Mouse (Mus musculus) heart, embryonic 16.5 days (tissue): Measurements from ENCODE around the gene Cwc25. TPM values are rescaled to one million over a fixed set of nuclear protein-coding genes. Genes with fewer than 3 reads are reported as not detected.
A peak's percentile ranks its signal among the peaks of the same experiment; 100 is the strongest.
"Not testable (repeated sequence)": the region's sequence is repeated elsewhere in the genome, so short reads cannot be mapped to it uniquely, and the experiment has no call there.

Experiments
- ATAC-seq: fragments of 200-750 bp; cut with Nextera tagmentation; replicated peaks from 2 replicates; pipeline ENCODE4 v1.8.0; 2017; ENCODE audit warnings: moderate number of reproducible peaks; ENCODE audit not compliant: insufficient read depth, low FRiP score; ENCODE audit errors: extremely low read depth
- H3K27ac ChIP-seq: fragments of 300-500 bp; sonication (generic); 2 replicates; pipeline ENCODE4 v1.5.1; 2014; ENCODE audit warnings: mild to moderate bottlenecking, low read length, control low read depth, moderate library complexity
- H3K27me3 ChIP-seq: fragments of 300-500 bp; sonication (generic); 2 replicates; pipeline ENCODE4 v1.6.1; 2014; ENCODE audit warnings: low read length, mixed read lengths; ENCODE audit not compliant: control insufficient read depth, insufficient read depth
- H3K36me3 ChIP-seq: fragments of 300-500 bp; sonication (generic); 2 replicates; pipeline ENCODE4 v1.6.1; 2014; ENCODE audit not compliant: control insufficient read depth, insufficient read depth
- H3K4me1 ChIP-seq: fragments of 300-500 bp; sonication (generic); 2 replicates; pipeline ENCODE4 v1.6.1; 2014; ENCODE audit warnings: low read length, mixed read lengths; ENCODE audit not compliant: control insufficient read depth, insufficient read depth
- H3K4me2 ChIP-seq: fragments of 300-500 bp; sonication (generic); 2 replicates; pipeline ENCODE4 v1.6.1; 2014; ENCODE audit warnings: low read depth, mild to moderate bottlenecking, control low read depth, low read length
- H3K4me3 ChIP-seq: fragments of 300-500 bp; sonication (generic); 2 replicates; pipeline ENCODE4 v1.5.1; 2014; ENCODE audit warnings: mild to moderate bottlenecking, control low read depth, low read length
- H3K9ac ChIP-seq: fragments of 300-500 bp; sonication (generic); 2 replicates; pipeline ENCODE4 v1.6.1; 2014; ENCODE audit warnings: low read length, control low read depth
- H3K9me3 ChIP-seq: fragments of 300-500 bp; sonication (generic); replicated peaks from 2 replicates; pipeline ENCODE4 v1.6.1; 2016; ENCODE audit warnings: low read length; ENCODE audit not compliant: control insufficient read depth
- WGBS: fragments of 180-500 bp; shearing (Covaris S2); extraction: QIAGEN DNeasy Blood & Tissue Kit; methylation state at CpG from one replicate; pipeline ENCODE4 v1.1.7; 2014; 5-methylcytosine and 5-hydroxymethylcytosine counted together
- polyA plus RNA-seq: library from polyadenylated mRNA; unstranded; fragments of >200 nt; fragmentation: Nextera tagmentation; extraction: Ambion mirVana; gene quantifications from 2 replicates; pipeline ENCODE4 v1.2.1, GENCODE M21; 2015

Cwc25 gene
- polyA plus RNA-seq, 1 experiment from 2014 or later, result 12.5 TPM

GRCm38 (mm10) chr11:97716021-97716420 lies 50.3 kb downstream of the Cwc25 start:
- Histone ChIP-seq H3K4me3 (no peak overlapping the region), H3K9me3 (no peaks in the 10 kb centered on the region), H3K27ac (no peak overlapping the region), H3K9ac (no peak overlapping the region), H3K36me3 (peaks cover 17% of the 10 kb centered on the region), H3K27me3 (no peaks in the 10 kb centered on the region), H3K4me1 (peaks cover 13% of the 10 kb centered on the region; the same call in 1 of the 2 replicates), H3K4me2 (no peak overlapping the region)
- WGBS, result 64% methylated on average over 8 of the region's 8 CpGs
- ATAC-seq, result no peak

- Histone ChIP-seq H3K27ac (no peak overlapping the region), H3K9me3 (no peaks in the 10 kb centered on the region), H3K36me3 (peaks cover 16% of the 10 kb centered on the region), H3K27me3 (no peaks in the 10 kb centered on the region), H3K4me1 (peaks cover 13% of the 10 kb centered on the region; the same call in 1 of the 2 replicates), H3K4me3 (no peak overlapping the region), H3K9ac (no peak overlapping the region), H3K4me2 (no peak overlapping the region)
- 70% methylated on average over 14 of the region's 14 CpGs for WGBS
- no peak for ATAC-seq
Measured at GRCm38 (mm10) chr11:97714784-97715760, 51.3 kb downstream of the Cwc25 start.

- 96% methylated on average over 3 of the region's 3 CpGs for WGBS
- peaks cover 11% of the 10 kb centered on the region for H3K36me3 ChIP-seq
Measured at GRCm38 (mm10) chr11:97714356-97714755, 52.0 kb downstream of the Cwc25 start.

GRCm38 (mm10) chr11:97713896-97714295 lies 52.5 kb downstream of the Cwc25 start:
- no peak overlapping the region for H3K4me3 ChIP-seq
- H3K27me3 ChIP-seq, result no peaks in the 10 kb centered on the region
- H3K9ac ChIP-seq, result no peak overlapping the region
- H3K4me2 ChIP-seq, result no peak overlapping the region
- H3K9me3 ChIP-seq, result no peaks in the 10 kb centered on the region
- WGBS, result 61% methylated on average over 8 of the region's 8 CpGs
- H3K27ac ChIP-seq, result no peak overlapping the region
- peaks cover 15% of the 10 kb centered on the region for H3K36me3 ChIP-seq
- ATAC-seq, result no peak
- H3K4me1 ChIP-seq, result peaks cover 13% of the 10 kb centered on the region; the same call in 1 of the 2 replicates

More at GRCm38 (mm10) chr11:97714356-97714755, 52.0 kb downstream of the Cwc25 start:
- no peak overlapping the region for H3K4me3 ChIP-seq
- no peak for ATAC-seq
- H3K27me3 ChIP-seq, result no peaks in the 10 kb centered on the region
- H3K9me3 ChIP-seq, result no peaks in the 10 kb centered on the region
- no peak overlapping the region for H3K9ac ChIP-seq
- H3K4me2 ChIP-seq, result no peak overlapping the region
- peaks cover 13% of the 10 kb centered on the region; the same call in 1 of the 2 replicates for H3K4me1 ChIP-seq
- no peak overlapping the region for H3K27ac ChIP-seq

GRCm38 (mm10) chr11:97712286-97712685 lies 54.1 kb downstream of the Cwc25 start:
- H3K36me3 ChIP-seq, result peaks cover 24% of the 10 kb centered on the region
- WGBS, result 92% methylated on average over 15 of the region's 15 CpGs

GRCm38 (mm10) chr11:97711200-97711900 lies 55.0 kb downstream of the Cwc25 start:
- H3K27ac ChIP-seq, result no peak overlapping the region
- no peak overlapping the region for H3K4me3 ChIP-seq
- H3K4me1 ChIP-seq, result peaks cover 11% of the 10 kb centered on the region; the same call in 1 of the 2 replicates
- no peak overlapping the region for H3K9ac ChIP-seq
- no peak for ATAC-seq
- H3K27me3 ChIP-seq, result no peaks in the 10 kb centered on the region
- 75% methylated on average over 13 of the region's 13 CpGs for WGBS
- H3K4me2 ChIP-seq, result no peak overlapping the region
- peaks cover 31% of the 10 kb centered on the region for H3K36me3 ChIP-seq
- H3K9me3 ChIP-seq, result no peaks in the 10 kb centered on the region

More at GRCm38 (mm10) chr11:97712286-97712685, 54.1 kb downstream of the Cwc25 start:
- Histone ChIP-seq H3K9ac (no peak overlapping the region), H3K4me2 (no peak overlapping the region), H3K27me3 (no peaks in the 10 kb centered on the region), H3K9me3 (no peaks in the 10 kb centered on the region), H3K27ac (no peak overlapping the region), H3K4me1 (peaks cover 13% of the 10 kb centered on the region; the same call in 1 of the 2 replicates), H3K4me3 (no peak overlapping the region)
- ATAC-seq, result no peak

- not testable (repeated sequence) for H3K9ac ChIP-seq, H3K4me3 ChIP-seq, ATAC-seq, H3K4me2 ChIP-seq, H3K27me3 ChIP-seq, H3K9me3 ChIP-seq, H3K27ac ChIP-seq
- Histone ChIP-seq H3K36me3 (peaks cover 29% of the 10 kb centered on the region), H3K4me1 (peaks cover 10% of the 10 kb centered on the region; the same call in 1 of the 2 replicates)
- WGBS, result 70% methylated on average over 2 of the region's 2 CpGs
Measured at GRCm38 (mm10) chr11:97710067-97710466, 56.3 kb downstream of the Cwc25 start.

GRCm38 (mm10) chr11:97703039-97703826 lies 63.1 kb downstream of the Cwc25 start, which contains the start of gene Psmb3:
Gene Psmb3, plus strand, starts transcription at chr11:97703399.
- under 1% methylated on average over 35 of the region's 35 CpGs for WGBS
- ATAC-seq, result peak; percentile 86
- H3K27ac ChIP-seq, result peak within 1 kb of the TSS; percentile 89
- H3K4me1 ChIP-seq, result peaks cover 24% of the 10 kb centered on the region
- no peaks in the 10 kb centered on the region for H3K9me3 ChIP-seq
- H3K4me3 ChIP-seq, result peak within 1 kb of the TSS; percentile 95
- peak within 1 kb of the TSS; percentile 93 for H3K9ac ChIP-seq
- peak within 1 kb of the TSS; percentile 89 for H3K4me2 ChIP-seq
- no peaks in the 10 kb centered on the region for H3K27me3 ChIP-seq
- peaks cover 14% of the 10 kb centered on the region for H3K36me3 ChIP-seq
